Mouse (Mus musculus) ES-E14 (cell line): Measurements from ENCODE around the gene Cpne5. TPM values are rescaled to one million over a fixed set of nuclear protein-coding genes. Genes with fewer than 3 reads are reported as not detected.

Experiments used
- DNase-seq: peaks from one replicate; pipeline ENCODE4 v3.0.0-alpha.2; 2013; ENCODE audit warnings: low read depth, low spot score
- H3K27ac ChIP-seq: 2 replicates; pipeline ENCODE4 v1.5.1; 2012; ENCODE audit warnings: low read depth, mild to moderate bottlenecking, low read length, moderate library complexity, mixed read lengths; ENCODE audit not compliant: poor library complexity, insufficient read depth, severe bottlenecking
- H3K36me3 ChIP-seq: 2 replicates; pipeline ENCODE4 v1.6.1; 2012; ENCODE audit warnings: mild to moderate bottlenecking, low read length, moderate library complexity, mixed read lengths; ENCODE audit not compliant: control insufficient read depth, poor library complexity, insufficient read depth, severe bottlenecking
- H3K4me1 ChIP-seq, 2 experiments: fragments of 150-350 bp in 1 of 2; sonication (generic) in 1 of 2; 2 replicates each; pipeline ENCODE4 v1.6.1; 2012; ENCODE audit warnings: low read length in 2 of 2, mild to moderate bottlenecking in 1 of 2, mixed read lengths in 1 of 2; ENCODE audit not compliant: control insufficient read depth in 2 of 2, insufficient read depth in 2 of 2, poor library complexity in 1 of 2
- H3K4me3 ChIP-seq, 2 experiments: fragments of 150-350 bp in 1 of 2; sonication (generic) in 1 of 2; 2 replicates each; pipeline ENCODE4 v1.5.1; 2012; ENCODE audit warnings: low read length in 2 of 2, low read depth in 1 of 2, mild to moderate bottlenecking in 1 of 2, mixed read lengths in 1 of 2; ENCODE audit not compliant: insufficient read depth in 1 of 2, poor library complexity in 1 of 2, severe bottlenecking in 1 of 2
- H3K9ac ChIP-seq: 2 replicates; pipeline ENCODE4 v1.6.1; 2012; ENCODE audit warnings: low read depth, mild to moderate bottlenecking, low read length, mixed read lengths; ENCODE audit not compliant: poor library complexity, insufficient read depth, severe bottlenecking
- H3K9me3 ChIP-seq: fragments of 150-350 bp; sonication (generic); 2 replicates; pipeline ENCODE4 v1.6.1; 2012; ENCODE audit warnings: low read depth, mild to moderate bottlenecking, low read length; ENCODE audit not compliant: control insufficient read depth, insufficient read depth
- CHD2 ChIP-seq: IDR thresholded peaks from 2 replicates; pipeline ENCODE4 v1.6.1; 2014; ENCODE audit warnings: mild to moderate bottlenecking, low read depth, low read length, inconsistent platforms
- HCFC1 ChIP-seq: IDR thresholded peaks from 2 replicates; pipeline ENCODE4 v1.6.1; 2012; ENCODE audit warnings: low read length, inconsistent platforms, borderline replicate concordance; ENCODE audit not compliant: insufficient read depth
- MAFK ChIP-seq: IDR thresholded peaks from 2 replicates; pipeline ENCODE4 v1.6.1; 2014; ENCODE audit warnings: mild to moderate bottlenecking, low read depth, low read length, inconsistent platforms; ENCODE audit not compliant: insufficient read depth
- ZC3H11A ChIP-seq: IDR thresholded peaks from 2 replicates; pipeline ENCODE4 v1.6.1; 2012; ENCODE audit warnings: low read depth, mild to moderate bottlenecking, inconsistent platforms, low read length, borderline replicate concordance
- ZNF384 ChIP-seq: IDR thresholded peaks from 2 replicates; pipeline ENCODE4 v1.6.1; 2012; ENCODE audit warnings: low read depth, low read length, inconsistent platforms
- in situ Hi-C, 2 experiments: fragments of 600-800 bp; cut with MboI; formaldehyde crosslinking; loops; one replicate each; pipeline ENCODE4 v1.15.1; 2025; ENCODE audit warnings: low sequenced_read_pairs in 2 of 2, inconsistent platforms in 1 of 2; ENCODE audit not compliant: unreplicated experiment in 2 of 2
- total RNA-seq: library from RNA; depleted of rRNA; stranded (reverse); fragments of 300-350 nt; gene quantifications from 2 replicates; pipeline ENCODE4 v1.2.3, GENCODE M21; 2012

Gene Cpne5
- total RNA-seq, 1 experiment = 5.1 TPM

- Histone ChIP-seq H3K9me3 (no peaks in the 10 kb centered on the region), H3K4me3 (no peak overlapping the region), H3K27ac (no peak overlapping the region), H3K9ac (no peak overlapping the region), H3K4me1 (peaks cover 2 to 4% of the 10 kb centered on the region in 2 experiments; a peak in 1 of 4 replicates), H3K36me3 (no peaks in the 10 kb centered on the region)
- no peak for TF ChIP-seq ZC3H11A
- TF ChIP-seq HCFC1 = no peak
- TF ChIP-seq CHD2 = no peak
- TF ChIP-seq ZNF384 = no peak
- TF ChIP-seq MAFK = no peak
- in situ Hi-C loops = loop anchor here in 1 of 2 experiments (5.0 kb wide), 1 partner anchor 67 kb away; no protein-coding TSS in a partner anchor
- no peak for DNase-seq
These were observed 58.0 kb downstream of the Cpne5 start for GRCm38 (mm10) chr17:29179917-29180316.

- Histone ChIP-seq H3K4me3 (no peak overlapping the region), H3K9me3 (no peaks in the 10 kb centered on the region), H3K36me3 (no peaks in the 10 kb centered on the region), H3K27ac (no peak overlapping the region), H3K9ac (no peak overlapping the region), H3K4me1 (no peaks in the 10 kb centered on the region)
- TF ChIP-seq ZC3H11A = no peak
- no peak for TF ChIP-seq ZNF384
- no peak for TF ChIP-seq CHD2
- TF ChIP-seq MAFK = no peak
- TF ChIP-seq HCFC1 = no peak
- no peak for DNase-seq
- in situ Hi-C loops = loop anchor here in 1 of 2 experiments (5.0 kb wide), 1 partner anchor 69 kb away; no protein-coding TSS in a partner anchor
These were observed 59.4 kb downstream of the Cpne5 start for GRCm38 (mm10) chr17:29178503-29179059.

- in situ Hi-C loops = loop anchor here in 1 of 2 experiments (5.0 kb wide), 1 partner anchor 71 kb away; no protein-coding TSS in a partner anchor
- Histone ChIP-seq H3K9me3 (no peaks in the 10 kb centered on the region), H3K4me3 (no peak overlapping the region), H3K9ac (no peak overlapping the region), H3K27ac (no peak overlapping the region), H3K36me3 (no peaks in the 10 kb centered on the region), H3K4me1 (peaks cover 4 to 5% of the 10 kb centered on the region in 2 experiments; a peak in 1 of 4 replicates)
- TF ChIP-seq MAFK = no peak
- peak; percentile 75 for TF ChIP-seq ZC3H11A
- no peak for DNase-seq
These were observed 61.3 kb downstream of the Cpne5 start for GRCm38 (mm10) chr17:29176391-29177267.

GRCm38 (mm10) chr17:29175693-29176092 lies 62.3 kb downstream of the Cpne5 start:
- Histone ChIP-seq H3K9ac (no peak overlapping the region), H3K36me3 (no peaks in the 10 kb centered on the region), H3K27ac (no peak overlapping the region), H3K4me1 (peaks cover 4 to 9% of the 10 kb centered on the region in 2 experiments; a peak in 1 of 4 replicates), H3K4me3 (no peak overlapping the region), H3K9me3 (no peaks in the 10 kb centered on the region)
- in situ Hi-C loops = loop anchor here in 1 of 2 experiments (5.0 kb wide), 1 partner anchor 72 kb away; no protein-coding TSS in a partner anchor
- TF ChIP-seq MAFK = no peak
- TF ChIP-seq ZNF384 = no peak
- no peak for DNase-seq
